In the genomic region with DNA sequence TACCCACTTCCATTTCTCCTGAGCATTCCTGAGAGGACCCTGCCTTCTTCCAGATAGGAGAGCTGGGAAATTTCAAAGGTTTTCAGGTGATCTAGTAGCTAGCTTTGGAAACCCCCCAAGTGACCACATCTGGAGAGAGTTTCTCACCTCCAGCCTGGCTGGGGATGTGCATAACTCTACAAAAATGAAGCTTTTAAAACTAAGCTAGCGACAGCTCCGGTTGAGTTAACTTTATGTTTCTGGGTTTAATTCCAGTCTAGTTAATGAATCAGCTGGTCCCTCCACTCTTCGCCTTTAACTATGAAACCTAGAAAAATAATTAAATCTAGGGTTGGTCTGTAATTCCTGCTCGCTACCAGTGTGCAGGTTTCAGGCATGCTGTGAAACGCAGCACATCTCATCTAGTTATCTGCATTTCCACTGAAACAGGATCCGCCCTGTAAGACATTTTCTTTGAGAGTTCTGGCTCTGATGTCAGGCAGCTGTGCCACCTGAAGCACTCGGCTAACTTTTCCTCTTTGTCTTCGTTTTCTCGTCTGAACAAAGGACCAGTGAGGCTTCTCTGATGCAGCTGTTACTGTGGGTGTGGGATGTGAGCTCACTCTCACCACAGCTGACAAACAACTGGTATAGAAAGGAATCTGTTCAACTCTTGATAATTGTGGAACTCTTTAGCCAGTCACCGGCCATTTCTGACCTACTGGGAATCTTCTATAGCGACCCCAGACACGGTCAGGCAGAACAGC, we compare ENCODE assay signal across 13 mouse cellular contexts. TPM values are rescaled to one million over a fixed set of nuclear protein-coding genes. Genes with fewer than 3 reads are reported as not detected.
DNase-seq lines count a peak whose midpoint lies in the region; ATAC-seq and TF ChIP-seq lines count a peak whose summit lies in the region.
"Had no signal": no experiment of that assay in that cellular context is flagged by ENCODE, and none has a peak within 500 bp of the region (broad histone marks: within the 10 kb centered on the region; RNA-seq: fewer than 3 reads in every experiment).

No protein-coding gene starts in this region.

- TF ChIP-seq EP300 in stomach, postnatal 0 days (optimal IDR thresholded peaks at IDR 0.05), result no peak

- ATAC-seq in limb, embryonic 11.5 days (ENCODE audit: insufficient number of reproducible peaks, low FRiP score, low TSS enrichment, low read depth), result peak; percentile 44; the same call in 1 of the 2 replicates
- no peak for ATAC-seq in stomach, postnatal 0 days (ENCODE audit: low FRiP score, low TSS enrichment)

- peak; percentile 7 for DNase-seq in embryo, embryonic 10.5 days (ENCODE audit: low spot score)
- DNase-seq in embryo, embryonic 11 days, result no peak
- no peak for DNase-seq in limb, embryonic 11.5 days (ENCODE audit: low spot score)
- DNase-seq in limb, embryonic 10.5 days (ENCODE audit: low spot score), result no peak
- DNase-seq in kidney, postnatal 4 days, result peak; percentile 4 to 40
- DNase-seq in thymus, postnatal 36 days, result peak; percentile 30 to 48
- DNase-seq in stomach, postnatal 0 days (ENCODE audit: low spot score), result no peak
- DNase-seq in ovary, postnatal 14 days (ENCODE audit: low spot score), result no peak
- DNase-seq: cerebellum, adult 9-11 months; heart, postnatal 14 days; liver, embryonic 13.5 days had no signal

- TF ChIP-seq CTCF in stomach, postnatal 0 days (IDR thresholded peaks at IDR 0.05; ENCODE audit: low read depth), result no peak

- H3K4me1 ChIP-seq in limb, embryonic 11.5 days (ENCODE audit: control insufficient read depth, insufficient read depth, low read length), result no peaks in the 10 kb centered on the region
- H3K4me1 ChIP-seq in limb, embryonic 10.5 days, result no peaks in the 10 kb centered on the region
- no peaks in the 10 kb centered on the region for H3K4me1 ChIP-seq in stomach, postnatal 0 days (replicated peaks; ENCODE audit: control insufficient read depth, insufficient read depth)
- H3K4me1 ChIP-seq: liver, embryonic 13.5 days; neural tube, embryonic 12.5 days had no signal

- no peaks in the 10 kb centered on the region for H3K9me3 ChIP-seq in limb, embryonic 11.5 days (ENCODE audit: control insufficient read depth, low read length)
- H3K9me3 ChIP-seq in limb, embryonic 10.5 days (replicated peaks), result no peaks in the 10 kb centered on the region
- H3K9me3 ChIP-seq in stomach, postnatal 0 days (ENCODE audit: control insufficient read depth, low read length), result no peaks in the 10 kb centered on the region
- H3K9me3 ChIP-seq: liver, embryonic 13.5 days; neural tube, embryonic 12.5 days had no signal

- H3K27ac ChIP-seq in limb, embryonic 11.5 days (replicated peaks; ENCODE audit: low read depth, low read length), result no peak overlapping the region
- no peak overlapping the region for H3K27ac ChIP-seq in limb, embryonic 10.5 days
- no peak overlapping the region for H3K27ac ChIP-seq in stomach, postnatal 0 days (replicated peaks)
- H3K27ac ChIP-seq: liver, embryonic 13.5 days; macrophage; neural tube, embryonic 12.5 days had no signal

- H3K4me3 ChIP-seq in limb, embryonic 11.5 days (ENCODE audit: low read depth, low read length), result no peak overlapping the region
- no peak overlapping the region for H3K4me3 ChIP-seq in limb, embryonic 10.5 days
- no peak overlapping the region for H3K4me3 ChIP-seq in stomach, postnatal 0 days (ENCODE audit: low read depth, low read length)
- H3K4me3 ChIP-seq: liver, embryonic 13.5 days; neural tube, embryonic 12.5 days had no signal

- WGBS in limb, embryonic 11.5 days, result 67% methylated on average over 12 of the region's 12 CpGs
- WGBS in limb, embryonic 10.5 days, result 78% methylated on average over 12 of the region's 12 CpGs
- WGBS in stomach, postnatal 0 days, result 54% methylated on average over 12 of the region's 12 CpGs

- no peaks in the 10 kb centered on the region for H3K27me3 ChIP-seq in limb, embryonic 11.5 days (ENCODE audit: control insufficient read depth, insufficient read depth, low read length)
- no peaks in the 10 kb centered on the region for H3K27me3 ChIP-seq in limb, embryonic 10.5 days (ENCODE audit: low read depth, poor library complexity, severe bottlenecking)
- no peaks in the 10 kb centered on the region for H3K27me3 ChIP-seq in stomach, postnatal 0 days (ENCODE audit: control insufficient read depth, insufficient read depth, low read length)
- H3K27me3 ChIP-seq: liver, embryonic 13.5 days; neural tube, embryonic 12.5 days had no signal

- no peak overlapping the region for H3K4me2 ChIP-seq in limb, embryonic 11.5 days (ENCODE audit: low read depth, severe bottlenecking)
- no peak overlapping the region for H3K4me2 ChIP-seq in stomach, postnatal 0 days (replicated peaks; ENCODE audit: low read depth)
- H3K4me2 ChIP-seq: liver, embryonic 13.5 days; neural tube, embryonic 12.5 days had no signal

- no peak overlapping the region for H3K9ac ChIP-seq in limb, embryonic 11.5 days (ENCODE audit: low read length)
- H3K9ac ChIP-seq in stomach, postnatal 0 days (ENCODE audit: low read length), result no peak overlapping the region
- H3K9ac ChIP-seq: liver, embryonic 13.5 days; neural tube, embryonic 12.5 days had no signal

- no peaks in the 10 kb centered on the region for H3K36me3 ChIP-seq in limb, embryonic 11.5 days (ENCODE audit: control insufficient read depth, insufficient read depth, low read length)
- no peaks in the 10 kb centered on the region for H3K36me3 ChIP-seq in limb, embryonic 10.5 days
- no peaks in the 10 kb centered on the region for H3K36me3 ChIP-seq in stomach, postnatal 0 days (ENCODE audit: control insufficient read depth, insufficient read depth, low read length)
- H3K36me3 ChIP-seq: liver, embryonic 13.5 days; neural tube, embryonic 12.5 days had no signal

RNA-seq across cellular contexts. Expression of a gene that starts 39.3 kb away (rescaled TPM):
- polyA plus RNA-seq in limb, embryonic 11.5 days (2014; fragmentation: Nextera tagmentation; extraction: Ambion mirVana), result 5.0 and 7.1 TPM in 2 replicates
- polyA plus RNA-seq in limb, embryonic 10.5 days (2016; fragmentation: Nextera tagmentation; extraction: Ambion mirVana), result 1.3 and 2.7 TPM in 2 replicates
- polyA plus RNA-seq in stomach, postnatal 0 days (2015; fragmentation: Nextera tagmentation; extraction: Ambion mirVana), result 31.0 and 32.3 TPM in 2 replicates

Comparison
In these comparisons a context has a peak if more than half of its experiments do, and no peak if none do; other contexts are left out.
1. DNase-seq: peak in embryo, embryonic 10.5 days (single experiment), kidney, postnatal 4 days (2 of 2) and thymus, postnatal 36 days (2 of 2); none in embryo, embryonic 11 days (single experiment), limb, embryonic 11.5 days (single experiment), limb, embryonic 10.5 days (single experiment), stomach, postnatal 0 days (single experiment) and ovary, postnatal 14 days (single experiment).